Mouse (Mus musculus): ENCODE results near the gene Lims1.
"Not testable (repeated sequence)": the region's sequence is repeated elsewhere in the genome, so short reads cannot be mapped to it uniquely, and the experiment has no call there.

Gene Lims1

GRCm38 (mm10) chr10:58323028-58323991, at the start of gene Lims1:
TSS of gene Lims1 (plus strand) at chr10:58323466.
- peak; percentile 98 for DNase-seq (ENCODE audit: low read depth, low spot score)

GRCm38 (mm10) chr10:58282238-58282637, 41.0 kb upstream of the Lims1 start:
- DNase-seq (ENCODE audit: low read depth, low spot score) = no peak

- no peak for DNase-seq (ENCODE audit: low read depth, low spot score)
These were observed 32.5 kb upstream of the Lims1 start for GRCm38 (mm10) chr10:58290742-58291141.

DNA sequence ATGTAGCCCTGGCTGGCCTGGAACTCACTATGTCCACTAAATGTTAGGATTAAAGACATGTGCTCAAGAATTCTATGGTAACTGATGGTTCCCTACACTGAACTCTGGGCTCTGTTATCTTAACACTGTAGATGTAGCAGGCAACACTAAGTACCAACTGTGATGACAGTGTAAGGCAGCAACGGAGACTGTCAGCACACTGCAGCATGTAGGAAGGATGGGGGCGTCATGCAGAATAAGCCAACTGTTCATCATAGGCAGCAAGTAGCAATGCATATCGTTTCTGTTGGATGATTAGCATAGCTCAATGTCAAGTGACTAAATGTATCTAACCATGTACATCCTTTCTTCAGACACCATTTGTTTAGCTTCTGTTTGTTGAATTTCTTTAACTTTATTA, 29.0 kb upstream of the Lims1 start:
- no peak for DNase-seq (ENCODE audit: low read depth, low spot score)

- DNase-seq (ENCODE audit: low read depth, low spot score) = no peak
These were observed 27.7 kb upstream of the Lims1 start for GRCm38 (mm10) chr10:58295605-58296004.

DNA sequence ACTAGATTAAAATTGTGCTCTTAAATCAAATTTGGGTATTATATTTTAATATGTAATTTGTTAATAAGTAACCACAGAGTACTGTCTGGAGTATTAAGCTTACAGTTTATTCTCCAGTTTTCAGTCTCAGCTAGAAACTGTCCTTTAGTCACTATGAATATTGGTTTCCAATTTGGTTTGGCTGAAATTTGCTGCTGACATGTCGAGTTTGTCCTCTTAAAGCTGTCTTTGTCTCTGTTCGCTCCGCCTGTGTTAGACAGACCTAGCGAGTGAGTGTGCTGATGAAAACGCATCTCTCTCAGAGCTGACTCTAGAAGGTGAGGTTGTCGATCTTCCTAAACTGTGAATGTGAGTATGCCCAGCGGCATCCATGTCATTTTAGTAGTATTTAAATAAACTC, 18.3 kb upstream of the Lims1 start:
- no peak for DNase-seq (ENCODE audit: low read depth, low spot score)

DNA sequence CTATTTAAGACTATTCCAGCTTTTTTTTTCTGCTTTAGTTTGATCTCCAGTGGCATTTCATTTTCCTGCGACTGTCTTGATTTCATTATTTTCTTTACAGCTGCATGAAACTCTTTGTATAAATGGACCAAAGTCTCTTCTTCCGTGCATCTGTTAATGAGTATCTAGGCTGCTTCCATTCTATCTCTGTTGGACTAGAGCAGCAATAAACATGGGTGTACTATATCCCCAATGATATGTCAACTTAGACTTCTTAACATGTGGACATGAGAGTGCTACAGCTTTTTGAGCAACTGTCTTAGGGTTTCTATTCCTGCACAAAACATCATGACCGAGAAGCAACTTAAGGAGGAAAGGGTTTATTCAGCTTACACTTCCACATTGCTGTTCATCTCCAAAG, 16.4 kb upstream of the Lims1 start:
- DNase-seq (ENCODE audit: low read depth, low spot score) = no peak

DNA sequence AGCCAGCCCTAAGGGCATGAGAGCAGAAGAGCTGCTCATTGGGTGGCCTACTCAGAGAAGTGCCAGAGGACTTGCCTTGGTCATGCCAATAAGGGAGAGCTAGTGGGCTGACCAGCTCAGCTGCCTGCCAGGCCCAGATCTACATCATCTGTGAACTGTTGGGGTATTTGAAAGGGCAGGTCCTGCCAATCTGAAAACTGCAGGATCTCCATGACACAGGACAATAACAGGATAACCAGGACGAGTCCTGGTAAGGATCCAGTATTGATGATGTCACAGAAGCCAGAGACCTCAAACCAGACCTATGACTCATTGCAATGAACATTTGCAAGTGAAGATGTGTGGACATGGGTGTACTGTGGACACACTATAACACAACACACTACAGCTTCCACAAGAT, 12.5 kb upstream of the Lims1 start:
- DNase-seq (ENCODE audit: low read depth, low spot score) = no peak

- no peak for DNase-seq (ENCODE audit: low read depth, low spot score)
These were observed 10.4 kb upstream of the Lims1 start for GRCm38 (mm10) chr10:58312887-58313286.

- DNase-seq (ENCODE audit: low read depth, low spot score) = no peak
These were observed 2.4 kb upstream of the Lims1 start for GRCm38 (mm10) chr10:58320881-58321280.

DNA sequence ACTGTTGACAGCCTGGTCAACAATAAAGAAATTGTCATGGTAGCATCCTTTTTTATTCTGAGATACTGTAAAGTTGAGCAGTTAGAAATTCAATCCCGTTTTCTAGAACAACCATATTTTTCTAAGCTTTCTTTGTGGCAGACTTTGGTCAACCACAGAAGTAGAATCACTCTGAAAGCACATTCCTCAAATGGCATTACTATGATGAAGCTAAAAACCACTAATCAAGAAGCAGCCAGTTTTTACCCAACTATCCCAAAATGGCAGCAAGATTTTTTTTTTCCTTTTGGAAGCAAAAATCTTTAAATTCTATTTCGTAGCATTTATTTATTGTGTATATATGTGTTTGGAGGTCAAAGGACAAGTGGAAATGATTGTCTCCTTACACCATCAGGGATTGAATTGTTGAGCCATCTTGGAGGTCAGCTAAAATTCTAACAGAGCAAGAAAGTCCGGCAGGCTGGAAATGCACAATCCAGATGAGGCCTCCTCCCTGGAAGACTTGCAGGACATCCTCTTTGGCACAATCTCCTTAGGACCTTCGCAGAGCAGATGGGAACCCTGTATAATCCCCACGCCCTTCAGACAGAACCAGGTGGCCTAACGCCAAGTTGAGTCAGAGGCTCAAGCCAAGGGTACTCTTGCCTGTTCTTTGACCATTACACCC, 772 bp upstream of the Lims1 start:
- DNase-seq (ENCODE audit: low read depth, low spot score) = peak; percentile 12

GRCm38 (mm10) chr10:58326271-58326670, 3.0 kb downstream of the Lims1 start:
- DNase-seq (ENCODE audit: low read depth, low spot score) = no peak

GRCm38 (mm10) chr10:58327836-58328235, 4.6 kb downstream of the Lims1 start:
- not testable (repeated sequence) for DNase-seq (ENCODE audit: low read depth, low spot score)

GRCm38 (mm10) chr10:58328517-58329108, 5.3 kb downstream of the Lims1 start:
- no peak for DNase-seq (ENCODE audit: low read depth, low spot score)

- DNase-seq (ENCODE audit: low read depth, low spot score) = no peak
These were observed 7.4 kb downstream of the Lims1 start for GRCm38 (mm10) chr10:58330635-58331034.

DNA sequence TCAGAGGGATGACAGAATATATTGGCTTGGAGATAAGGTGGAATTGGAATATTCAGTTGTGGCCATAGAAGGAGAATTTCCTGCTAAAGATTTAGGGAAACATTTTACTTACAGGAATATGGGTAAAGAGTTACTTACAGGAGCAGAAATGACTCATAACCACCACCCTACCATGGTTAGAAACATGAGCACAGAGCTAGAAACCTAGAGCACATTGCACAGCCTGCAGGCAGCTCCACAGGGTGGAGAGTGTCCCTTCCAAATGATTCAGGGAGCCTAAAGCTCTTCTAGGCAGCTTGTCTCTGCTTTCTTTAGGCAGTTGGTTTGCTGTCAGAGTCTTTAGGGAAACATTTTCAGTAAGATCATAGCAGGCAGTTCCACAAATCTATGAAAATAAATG, 8.5 kb downstream of the Lims1 start:
- no peak for DNase-seq (ENCODE audit: low read depth, low spot score)

DNA sequence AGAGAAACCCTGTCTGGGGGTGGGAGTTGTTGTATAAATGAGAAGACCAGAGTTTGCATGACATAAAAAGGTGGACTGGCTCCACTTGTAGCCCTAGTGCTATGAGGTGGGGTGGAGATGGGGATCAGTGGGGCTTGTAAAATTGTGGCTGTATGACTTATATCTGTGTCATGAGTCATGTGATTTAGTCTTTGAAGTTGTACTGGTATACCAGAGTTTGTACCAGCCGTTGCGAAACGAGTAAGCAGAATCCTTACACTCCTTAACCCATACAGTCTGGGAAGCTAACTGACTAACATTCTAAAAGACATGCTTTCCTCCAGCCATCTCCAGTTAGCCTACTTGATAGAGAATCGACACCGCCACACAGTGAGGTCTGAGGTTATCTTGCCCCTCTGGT, 10.1 kb downstream of the Lims1 start:
- DNase-seq (ENCODE audit: low read depth, low spot score) = no peak

GRCm38 (mm10) chr10:58336156-58336555, 12.9 kb downstream of the Lims1 start:
- DNase-seq (ENCODE audit: low read depth, low spot score) = no peak

- not testable (repeated sequence) for DNase-seq (ENCODE audit: low read depth, low spot score)
These were observed 13.8 kb downstream of the Lims1 start for GRCm38 (mm10) chr10:58337091-58337490.

DNA sequence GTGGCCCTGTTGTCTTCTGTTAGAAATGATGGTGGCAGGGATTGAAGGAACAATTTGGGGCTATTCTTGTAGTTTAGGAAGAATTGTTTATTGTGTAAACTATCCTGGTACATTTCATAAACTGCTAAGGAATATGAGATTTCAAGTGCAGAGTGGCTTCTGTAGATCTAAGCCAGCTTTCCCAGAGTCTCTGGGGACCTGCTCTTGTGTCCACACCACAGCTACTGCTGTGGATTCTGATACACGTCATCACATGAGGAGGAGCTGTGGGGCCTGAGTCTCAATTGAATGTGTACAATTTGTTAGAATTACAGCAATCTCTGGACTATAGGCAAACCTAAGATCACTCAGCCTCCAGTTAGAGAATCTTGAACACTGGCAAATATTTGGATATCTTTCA, 15.3 kb downstream of the Lims1 start:
- DNase-seq (ENCODE audit: low read depth, low spot score) = no peak

DNA sequence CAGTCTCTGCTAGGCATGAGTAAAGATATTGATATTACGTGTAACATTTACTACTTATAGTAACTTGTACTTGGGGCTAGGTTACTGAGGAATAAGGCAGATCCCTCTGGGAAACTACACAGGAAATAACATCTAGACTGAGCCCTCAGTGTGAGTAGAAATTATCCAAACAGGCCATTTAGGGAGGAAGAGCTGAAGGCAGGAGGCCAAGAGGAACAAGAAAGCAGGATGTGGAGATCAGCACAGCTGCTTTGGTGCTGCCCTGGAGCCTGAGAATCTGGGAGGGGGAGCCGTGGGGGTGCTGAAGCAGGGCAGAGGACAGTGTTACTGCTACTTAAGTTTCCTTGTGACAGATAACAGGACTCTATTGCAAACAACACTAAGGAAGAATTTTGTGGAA, 18.4 kb downstream of the Lims1 start:
- DNase-seq (ENCODE audit: low read depth, low spot score) = no peak

- DNase-seq (ENCODE audit: low read depth, low spot score) = no peak
These were observed 18.9 kb downstream of the Lims1 start for GRCm38 (mm10) chr10:58342199-58342598.

Data from c-Kit-negative CD71-positive TER-119-positive erythroid progenitor cells, embryonic 14.5 days (primary cell).